Mouse (Mus musculus): ENCODE measurements around the gene Upp2. TPM values are rescaled to one million over a fixed set of nuclear protein-coding genes. Genes with fewer than 3 reads are reported as not detected.
A peak's percentile ranks its signal among the peaks of the same experiment; 100 is the strongest.

Upp2 gene
- polyA plus RNA-seq, 1 experiment from 2014 or later, result 11.6 TPM

DNA sequence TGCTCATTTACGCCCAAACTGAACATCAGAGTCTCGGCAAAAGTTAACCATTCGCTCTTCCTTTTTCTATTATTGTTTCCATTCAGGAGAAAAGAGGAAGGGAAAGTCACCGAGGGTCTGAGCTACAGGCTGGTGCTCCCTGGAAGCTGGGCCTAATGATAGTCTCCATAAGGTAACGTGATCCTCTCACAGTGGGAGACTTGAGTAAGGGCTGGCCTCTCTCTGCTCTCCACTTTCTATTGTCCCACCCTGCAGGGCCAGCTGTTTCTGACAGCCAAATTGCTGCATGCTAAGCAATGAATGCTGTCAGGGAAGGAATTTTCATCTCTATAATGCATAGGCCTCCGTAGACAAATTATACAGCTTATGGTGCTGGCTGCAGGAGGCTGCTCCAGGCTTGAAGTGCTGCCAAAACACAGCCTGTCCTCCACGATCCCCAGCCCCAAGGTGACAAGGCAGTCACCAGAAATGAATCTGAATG lies 33.5 kb upstream of the Upp2 start:
- no peak overlapping the region for H3K4me3 ChIP-seq (replicated peaks)
- H3K27me3 ChIP-seq, result no peaks in the 10 kb centered on the region
- no peak overlapping the region for H3K9ac ChIP-seq (replicated peaks)
- peak overlapping the region; percentile 65 for H3K27ac ChIP-seq
- 17% methylated on average over 7 of the region's 7 CpGs for WGBS
- peak; percentile 48 for ATAC-seq
- H3K4me2 ChIP-seq (replicated peaks), result no peak overlapping the region
- peaks cover 55% of the 10 kb centered on the region for H3K4me1 ChIP-seq (replicated peaks)
- no peaks in the 10 kb centered on the region for H3K9me3 ChIP-seq
- H3K36me3 ChIP-seq, result peaks cover 2% of the 10 kb centered on the region; the same call in 1 of the 2 replicates

DNA sequence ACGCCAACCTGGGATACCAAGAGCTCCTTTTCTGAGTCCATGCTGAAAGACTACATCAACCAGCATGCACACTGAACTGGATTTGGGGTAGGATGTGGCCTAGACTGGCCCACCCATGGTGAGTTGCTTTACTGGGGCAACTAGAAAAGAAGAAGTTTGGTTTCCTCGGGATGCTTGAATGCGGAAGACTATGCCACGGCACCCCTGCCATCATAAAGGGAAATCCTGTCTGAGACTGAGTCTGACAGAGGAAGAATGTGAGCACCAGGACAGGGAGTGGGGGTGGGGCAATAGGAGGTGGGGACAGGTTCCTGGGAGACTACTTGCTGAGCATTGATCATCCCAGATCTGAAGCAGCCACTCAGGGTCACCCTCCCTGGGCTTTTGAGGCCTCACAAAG lies 32.7 kb upstream of the Upp2 start:
- no peak overlapping the region for H3K4me2 ChIP-seq (replicated peaks)
- peaks cover 55% of the 10 kb centered on the region for H3K4me1 ChIP-seq (replicated peaks)
- H3K9ac ChIP-seq (replicated peaks), result no peak overlapping the region
- 0 out of 2 replicates have a peak overlapping the region, but pooled peaks have one; percentile 65 for H3K27ac ChIP-seq
- no peak overlapping the region for H3K4me3 ChIP-seq (replicated peaks)
- no peak for ATAC-seq
- 71% methylated on average over 4 of the region's 4 CpGs for WGBS
- no peaks in the 10 kb centered on the region for H3K9me3 ChIP-seq
- H3K36me3 ChIP-seq, result peaks cover 2% of the 10 kb centered on the region; the same call in 1 of the 2 replicates
- H3K27me3 ChIP-seq, result no peaks in the 10 kb centered on the region

DNA sequence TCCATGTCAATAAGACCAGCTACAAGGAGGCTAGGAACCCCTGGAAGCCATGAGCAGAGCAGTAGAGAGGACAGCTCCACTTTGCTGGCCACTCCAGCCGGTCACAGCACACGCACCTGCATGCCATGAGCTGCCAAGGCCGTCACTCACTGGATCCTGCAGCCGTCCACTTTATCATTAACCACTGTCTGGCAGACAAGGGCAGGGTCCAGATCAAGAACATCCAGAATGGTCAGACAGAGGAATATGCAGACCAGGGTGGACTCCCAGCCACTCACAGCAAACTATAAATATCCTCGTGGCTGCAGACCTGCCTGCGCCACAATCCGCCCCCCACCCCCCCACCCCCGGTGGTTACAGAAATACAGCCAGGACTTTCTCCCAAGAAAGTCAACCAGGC lies 31.9 kb upstream of the Upp2 start:
- Histone ChIP-seq H3K36me3 (peaks cover 2% of the 10 kb centered on the region; the same call in 1 of the 2 replicates), H3K9ac (replicated peaks) (no peak overlapping the region), H3K9me3 (no peaks in the 10 kb centered on the region), H3K27ac (no peak overlapping the region), H3K4me3 (replicated peaks) (no peak overlapping the region), H3K4me2 (replicated peaks) (no peak overlapping the region), H3K27me3 (no peaks in the 10 kb centered on the region), H3K4me1 (replicated peaks) (peaks cover 47% of the 10 kb centered on the region)
- 88% methylated on average over 8 of the region's 8 CpGs for WGBS
- no peak for ATAC-seq

DNA sequence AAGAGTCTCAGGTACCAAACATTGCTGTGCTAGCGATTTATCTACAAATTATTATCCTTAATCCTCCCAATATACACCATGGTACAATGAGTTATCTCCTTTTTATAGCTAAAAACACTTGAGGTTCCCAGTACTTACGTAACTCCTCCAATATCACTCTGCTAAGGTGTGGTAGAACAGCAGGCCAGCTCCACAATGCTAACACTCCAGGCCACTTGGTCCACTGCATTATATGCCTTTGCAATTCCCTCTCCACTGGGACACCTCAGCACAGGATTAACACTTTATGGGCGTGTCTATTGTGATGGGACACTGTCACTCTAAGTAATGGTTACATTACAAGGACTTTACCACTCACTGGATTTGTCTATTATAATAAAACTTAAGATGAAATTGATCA lies 30.3 kb upstream of the Upp2 start:
- peaks cover 38% of the 10 kb centered on the region for H3K4me1 ChIP-seq (replicated peaks)
- H3K4me3 ChIP-seq (replicated peaks), result no peak overlapping the region
- no peaks in the 10 kb centered on the region for H3K9me3 ChIP-seq
- peaks cover 2% of the 10 kb centered on the region; the same call in 1 of the 2 replicates for H3K36me3 ChIP-seq
- H3K9ac ChIP-seq (replicated peaks), result no peak overlapping the region
- no peaks in the 10 kb centered on the region for H3K27me3 ChIP-seq
- H3K27ac ChIP-seq, result no peak overlapping the region
- no peak for ATAC-seq
- WGBS, result 93% methylated on average over 3 of the region's 3 CpGs
- H3K4me2 ChIP-seq (replicated peaks), result no peak overlapping the region

DNA sequence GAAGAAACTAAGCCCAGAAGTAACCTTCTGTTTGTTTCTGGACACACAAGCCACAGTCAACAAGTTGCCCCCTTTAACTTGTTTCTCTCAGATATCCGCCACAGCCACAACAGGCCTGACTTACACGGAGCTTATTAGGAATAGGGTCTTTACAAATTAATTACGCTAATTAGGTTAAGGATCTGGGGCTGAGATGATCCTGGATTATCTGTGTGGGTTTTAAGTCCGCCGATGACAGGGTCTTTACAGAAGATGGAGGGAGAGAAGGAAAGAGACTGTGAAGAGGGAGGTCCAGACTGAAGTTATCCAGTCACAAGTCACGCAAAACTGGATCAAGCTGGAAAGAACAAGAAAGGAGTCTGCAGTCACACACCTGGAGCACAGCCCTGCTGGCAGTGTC lies 28.9 kb upstream of the Upp2 start:
- Histone ChIP-seq H3K4me3 (replicated peaks) (no peak overlapping the region), H3K27me3 (no peaks in the 10 kb centered on the region), H3K36me3 (peaks cover 2% of the 10 kb centered on the region; the same call in 1 of the 2 replicates), H3K9me3 (no peaks in the 10 kb centered on the region), H3K4me2 (replicated peaks) (no peak overlapping the region), H3K4me1 (replicated peaks) (peaks cover 27% of the 10 kb centered on the region), H3K27ac (no peak overlapping the region), H3K9ac (replicated peaks) (no peak overlapping the region)
- WGBS, result 54% methylated on average over 6 of the region's 6 CpGs
- ATAC-seq, result no peak

DNA sequence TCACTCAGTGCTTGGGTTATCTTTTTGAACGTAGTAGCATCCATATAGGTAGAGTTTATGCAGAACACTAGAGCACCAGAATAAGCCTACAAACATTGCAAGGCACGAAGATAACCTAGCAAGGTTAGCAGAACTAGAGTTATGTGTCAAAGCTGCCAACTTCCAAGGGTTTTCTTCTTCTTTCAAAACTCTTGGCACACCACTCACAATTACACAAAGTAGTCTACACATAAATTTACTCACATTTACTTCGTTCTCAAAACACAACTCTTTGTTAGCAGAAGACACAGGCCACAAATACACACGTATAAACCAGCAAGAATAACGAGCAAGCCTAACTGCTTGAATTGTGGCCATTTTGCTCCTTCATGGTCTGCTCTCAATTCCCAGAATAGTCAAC lies 23.8 kb upstream of the Upp2 start:
- no peak overlapping the region for H3K4me3 ChIP-seq (replicated peaks)
- peaks cover 7% of the 10 kb centered on the region; the same call in 1 of the 2 replicates for H3K4me1 ChIP-seq (replicated peaks)
- no peak overlapping the region for H3K9ac ChIP-seq (replicated peaks)
- no peaks in the 10 kb centered on the region for H3K27me3 ChIP-seq
- H3K9me3 ChIP-seq, result no peaks in the 10 kb centered on the region
- no peak overlapping the region for H3K4me2 ChIP-seq (replicated peaks)
- no peak for ATAC-seq
- no peak overlapping the region for H3K27ac ChIP-seq
- WGBS, result 92% methylated on average over 5 of the region's 5 CpGs
- H3K36me3 ChIP-seq, result no peaks in the 10 kb centered on the region

DNA sequence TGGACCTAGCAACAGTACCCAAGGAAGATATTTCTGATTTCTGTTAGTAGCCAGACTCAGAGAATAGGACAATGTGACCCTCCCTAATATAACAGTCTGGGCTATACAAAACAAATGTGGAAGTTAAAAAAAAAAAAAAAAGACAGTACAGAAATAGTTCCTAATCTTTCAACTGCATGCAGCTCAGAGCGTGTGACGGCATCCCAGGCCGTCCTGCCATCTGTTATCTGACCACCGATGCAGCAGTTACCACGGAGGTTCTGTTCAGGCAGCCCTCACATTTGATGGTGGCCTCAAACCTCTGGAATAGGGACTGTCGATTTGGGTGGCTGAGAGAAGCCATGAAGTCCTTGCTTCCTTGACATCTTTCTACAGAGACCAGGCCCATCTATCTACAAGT lies 22.7 kb upstream of the Upp2 start:
- Histone ChIP-seq H3K9ac (replicated peaks) (no peak overlapping the region), H3K9me3 (no peaks in the 10 kb centered on the region), H3K4me2 (replicated peaks) (no peak overlapping the region), H3K27ac (no peak overlapping the region), H3K27me3 (no peaks in the 10 kb centered on the region), H3K4me1 (replicated peaks) (peaks cover 4% of the 10 kb centered on the region; the same call in 1 of the 2 replicates), H3K4me3 (replicated peaks) (no peak overlapping the region), H3K36me3 (no peaks in the 10 kb centered on the region)
- no peak for ATAC-seq
- 93% methylated on average over 6 of the region's 6 CpGs for WGBS

DNA sequence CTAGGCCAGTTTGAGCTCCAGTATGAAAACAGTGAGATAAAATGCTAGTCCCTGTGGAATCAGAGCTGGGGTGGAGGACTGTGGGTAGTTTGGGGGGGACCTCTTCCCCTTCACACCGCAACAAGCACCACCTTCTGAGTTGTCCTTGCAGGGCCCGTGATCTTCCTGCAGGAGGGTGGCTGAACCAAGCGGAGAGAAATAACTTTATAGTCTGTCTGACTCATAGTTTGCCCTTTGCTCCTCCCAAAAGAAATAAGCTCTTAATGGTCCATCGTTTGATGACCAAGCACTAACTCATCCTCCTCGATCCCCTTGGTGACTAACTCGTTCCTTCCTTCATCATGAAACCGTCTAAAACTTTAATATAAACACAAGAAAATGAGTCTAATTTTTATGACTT lies 20.8 kb upstream of the Upp2 start:
- Histone ChIP-seq H3K9me3 (no peaks in the 10 kb centered on the region), H3K4me1 (replicated peaks) (peaks cover 17% of the 10 kb centered on the region), H3K36me3 (no peaks in the 10 kb centered on the region), H3K9ac (replicated peaks) (no peak overlapping the region), H3K27me3 (no peaks in the 10 kb centered on the region), H3K4me2 (replicated peaks) (no peak overlapping the region), H3K4me3 (replicated peaks) (no peak overlapping the region), H3K27ac (no peak overlapping the region)
- whole genome bisulfite sequencing, result 93% methylated on average over 7 of the region's 7 CpGs
- ATAC-seq, result no peak

DNA sequence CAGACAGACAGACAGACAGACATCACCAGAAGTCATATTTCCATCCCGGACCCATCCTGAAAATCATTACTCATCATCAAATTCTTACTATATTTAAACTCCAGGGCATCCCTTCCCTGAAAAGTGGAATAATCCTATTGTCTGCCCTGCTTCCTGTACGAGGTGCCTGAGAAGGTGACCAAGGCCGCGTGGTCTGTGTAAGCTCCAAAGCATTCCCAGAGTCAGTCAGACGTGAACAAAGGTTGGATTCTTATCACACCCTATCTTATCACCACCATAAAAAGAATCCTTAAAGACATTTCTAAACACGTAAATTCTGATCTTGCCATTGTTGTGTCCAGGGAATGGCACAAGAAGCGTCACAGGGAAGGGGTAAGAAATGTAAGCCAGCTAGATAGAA lies 18.2 kb upstream of the Upp2 start:
- Histone ChIP-seq H3K27me3 (no peaks in the 10 kb centered on the region), H3K9me3 (no peaks in the 10 kb centered on the region), H3K4me1 (replicated peaks) (peaks cover 40% of the 10 kb centered on the region), H3K4me3 (replicated peaks) (no peak overlapping the region), H3K27ac (no peak overlapping the region), H3K36me3 (no peaks in the 10 kb centered on the region), H3K4me2 (replicated peaks) (no peak overlapping the region), H3K9ac (replicated peaks) (no peak overlapping the region)
- 71% methylated on average over 7 of the region's 7 CpGs for WGBS
- no peak for ATAC-seq

DNA sequence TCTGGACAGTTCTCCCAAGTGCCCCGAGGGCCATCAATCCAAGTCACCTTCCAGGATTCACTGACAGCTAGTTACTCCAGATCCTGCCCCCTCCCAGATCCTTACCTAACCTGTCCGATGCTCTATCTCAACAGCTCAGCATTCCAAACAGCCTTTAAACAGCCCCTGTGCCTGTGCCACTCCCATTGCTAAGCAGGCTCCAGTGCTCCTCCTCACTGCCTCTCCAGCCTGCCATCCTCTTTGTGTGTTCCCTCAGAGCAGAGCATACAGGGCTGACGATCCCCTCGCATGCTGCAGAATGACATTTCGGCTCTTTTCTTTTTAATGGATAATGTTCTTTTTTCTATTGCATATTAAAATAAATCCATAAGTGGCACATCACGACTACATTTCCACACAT lies 17.1 kb upstream of the Upp2 start:
- no peak for ATAC-seq

DNA sequence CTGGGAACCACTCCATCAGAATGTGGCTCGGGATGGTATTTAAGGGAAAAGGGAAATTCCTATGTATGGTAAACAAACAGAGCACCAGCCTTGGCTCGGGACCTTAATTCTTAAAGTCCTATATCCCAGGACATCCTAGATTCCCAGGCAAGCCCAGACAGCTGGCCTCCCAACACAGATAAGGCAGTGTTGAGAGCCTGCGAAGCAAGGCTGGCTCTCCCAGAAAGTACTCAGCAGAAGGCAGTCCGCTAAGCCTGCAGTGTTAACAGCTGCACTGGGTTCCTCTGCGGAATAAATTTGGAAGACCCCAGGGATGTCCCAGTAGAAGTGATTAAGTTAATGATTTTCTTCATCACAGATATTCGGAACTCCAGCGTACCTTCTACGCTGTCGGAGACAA lies 16.6 kb upstream of the Upp2 start:
- Histone ChIP-seq H3K36me3 (no peaks in the 10 kb centered on the region), H3K4me1 (replicated peaks) (peaks cover 50% of the 10 kb centered on the region), H3K4me2 (replicated peaks) (no peak overlapping the region), H3K9me3 (no peaks in the 10 kb centered on the region), H3K9ac (replicated peaks) (no peak overlapping the region), H3K27me3 (no peaks in the 10 kb centered on the region), H3K4me3 (replicated peaks) (no peak overlapping the region), H3K27ac (no peak overlapping the region)
- 49% methylated on average over 9 of the region's 9 CpGs for WGBS
- ATAC-seq, result peak; percentile 41; the same call in 1 of the 2 replicates

More for the DNA sequence above, 17.1 kb upstream of the Upp2 start:
- Histone ChIP-seq H3K36me3 (no peaks in the 10 kb centered on the region), H3K9ac (replicated peaks) (no peak overlapping the region), H3K4me2 (replicated peaks) (no peak overlapping the region), H3K4me1 (replicated peaks) (peaks cover 48% of the 10 kb centered on the region), H3K27me3 (no peaks in the 10 kb centered on the region), H3K4me3 (replicated peaks) (no peak overlapping the region), H3K9me3 (no peaks in the 10 kb centered on the region), H3K27ac (no peak overlapping the region)
- 53% methylated on average over 6 of the region's 6 CpGs for WGBS

DNA sequence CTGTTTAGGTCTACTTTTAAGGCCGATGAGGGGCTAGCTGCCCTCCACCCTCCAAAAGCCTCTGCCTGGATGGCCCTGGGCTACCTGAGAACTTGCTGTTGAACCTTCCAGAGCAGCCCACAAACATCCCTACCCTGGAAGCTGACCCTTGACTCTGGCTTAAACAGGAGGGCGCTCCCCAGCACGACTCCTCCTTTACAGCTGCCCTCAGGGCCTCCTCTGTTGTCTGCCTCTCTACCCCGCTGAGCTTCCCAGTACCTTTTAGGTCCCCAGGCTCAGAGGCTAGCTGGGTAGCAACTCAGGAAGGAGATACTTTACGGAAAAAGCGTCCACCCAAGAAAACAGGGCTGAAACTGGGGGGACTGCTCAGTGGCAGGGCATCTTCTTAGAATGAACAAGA lies 15.2 kb upstream of the Upp2 start:
- H3K4me1 ChIP-seq (replicated peaks), result peaks cover 50% of the 10 kb centered on the region
- no peaks in the 10 kb centered on the region for H3K9me3 ChIP-seq
- no peaks in the 10 kb centered on the region for H3K27me3 ChIP-seq
- H3K36me3 ChIP-seq, result no peaks in the 10 kb centered on the region
- 14% methylated on average over 6 of the region's 6 CpGs for WGBS
- H3K27ac ChIP-seq, result no peak overlapping the region
- no peak overlapping the region for H3K4me2 ChIP-seq (replicated peaks)
- no peak overlapping the region for H3K4me3 ChIP-seq (replicated peaks)
- ATAC-seq, result peak; percentile 7; the same call in 1 of the 2 replicates
- no peak overlapping the region for H3K9ac ChIP-seq (replicated peaks)

DNA sequence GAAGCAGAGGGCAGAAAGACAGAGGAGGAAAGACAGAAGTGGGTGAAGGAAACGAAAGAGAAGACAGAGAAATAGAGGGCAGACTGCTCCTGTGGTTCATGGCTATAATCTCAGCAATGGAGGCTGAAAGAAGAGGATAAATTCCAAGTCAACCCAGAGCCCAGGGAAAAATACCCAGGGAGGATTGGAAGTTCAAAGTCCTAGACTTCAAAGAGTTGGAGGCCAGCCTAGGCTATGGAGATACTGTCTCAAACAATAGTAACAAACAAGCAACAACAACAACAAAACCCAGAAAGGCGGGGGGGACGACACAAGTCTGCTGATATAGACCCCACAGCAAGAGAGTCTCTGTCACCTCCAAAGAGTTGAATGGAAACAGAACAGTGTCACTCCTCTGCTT lies 14.8 kb upstream of the Upp2 start:
- no peak for ATAC-seq
- Histone ChIP-seq H3K4me1 (replicated peaks) (peaks cover 50% of the 10 kb centered on the region), H3K9ac (replicated peaks) (no peak overlapping the region), H3K9me3 (no peaks in the 10 kb centered on the region), H3K4me2 (replicated peaks) (no peak overlapping the region), H3K4me3 (replicated peaks) (no peak overlapping the region), H3K27ac (no peak overlapping the region), H3K27me3 (no peaks in the 10 kb centered on the region), H3K36me3 (no peaks in the 10 kb centered on the region)
- WGBS, result 24% methylated on average over 3 of the region's 3 CpGs

Data from midbrain, embryonic 13.5 days (tissue).